Mouse (Mus musculus) forebrain, embryonic 16.5 days (tissue): Measurements from ENCODE around the gene Hmx3. TPM values are rescaled to one million over a fixed set of nuclear protein-coding genes. Genes with fewer than 3 reads are reported as not detected.

Experiments used
- ATAC-seq: fragments of 200-750 bp; cut with Nextera tagmentation; 2 replicates; pipeline ENCODE4 v1.8.0; 2017; ENCODE audit warnings: mild to moderate bottlenecking, moderate library complexity
- H3K27ac ChIP-seq: fragments of 300-500 bp; sonication (generic); 2 replicates; pipeline ENCODE4 v1.5.1; 2014; ENCODE audit warnings: low read length, control low read depth
- H3K27me3 ChIP-seq: fragments of 300-500 bp; sonication (generic); replicated peaks from 2 replicates; pipeline ENCODE4 v1.6.1; 2014; ENCODE audit warnings: low read length; ENCODE audit not compliant: control insufficient read depth, insufficient read depth
- H3K36me3 ChIP-seq: fragments of 300-500 bp; sonication (generic); 2 replicates; pipeline ENCODE4 v1.6.1; 2014; ENCODE audit not compliant: control insufficient read depth, insufficient read depth
- H3K4me1 ChIP-seq: fragments of 300-500 bp; sonication (generic); replicated peaks from 2 replicates; pipeline ENCODE4 v1.6.1; 2014; ENCODE audit warnings: low read length; ENCODE audit not compliant: control insufficient read depth, insufficient read depth
- H3K4me2 ChIP-seq: fragments of 300-500 bp; sonication (generic); 2 replicates; pipeline ENCODE4 v1.6.1; 2014; ENCODE audit warnings: mild to moderate bottlenecking, low read length, control low read depth
- H3K4me3 ChIP-seq: fragments of 300-500 bp; sonication (generic); replicated peaks from 2 replicates; pipeline ENCODE4 v1.5.1; 2014; ENCODE audit warnings: mild to moderate bottlenecking, low read length, control low read depth
- H3K9ac ChIP-seq: fragments of 300-500 bp; sonication (generic); replicated peaks from 2 replicates; pipeline ENCODE4 v1.6.1; 2014; ENCODE audit warnings: low read depth, low read length, control low read depth
- H3K9me3 ChIP-seq: fragments of 300-500 bp; sonication (generic); 2 replicates; pipeline ENCODE4 v1.6.1; 2016; ENCODE audit warnings: low read length; ENCODE audit not compliant: control insufficient read depth
- WGBS: fragments of 180-500 bp; shearing (Covaris S2); extraction: QIAGEN DNeasy Blood & Tissue Kit; methylation state at CpG from one replicate; pipeline ENCODE4 v1.1.7; 2014; 5-methylcytosine and 5-hydroxymethylcytosine counted together
- polyA plus RNA-seq: library from polyadenylated mRNA; unstranded; fragments of >200 nt; fragmentation: Nextera tagmentation; extraction: Ambion mirVana; gene quantifications from 2 replicates; pipeline ENCODE4 v1.2.1, GENCODE M21; 2015

The Hmx3 gene
- polyA plus RNA-seq = 0.16 and 0.52 TPM in 2 replicates

DNA sequence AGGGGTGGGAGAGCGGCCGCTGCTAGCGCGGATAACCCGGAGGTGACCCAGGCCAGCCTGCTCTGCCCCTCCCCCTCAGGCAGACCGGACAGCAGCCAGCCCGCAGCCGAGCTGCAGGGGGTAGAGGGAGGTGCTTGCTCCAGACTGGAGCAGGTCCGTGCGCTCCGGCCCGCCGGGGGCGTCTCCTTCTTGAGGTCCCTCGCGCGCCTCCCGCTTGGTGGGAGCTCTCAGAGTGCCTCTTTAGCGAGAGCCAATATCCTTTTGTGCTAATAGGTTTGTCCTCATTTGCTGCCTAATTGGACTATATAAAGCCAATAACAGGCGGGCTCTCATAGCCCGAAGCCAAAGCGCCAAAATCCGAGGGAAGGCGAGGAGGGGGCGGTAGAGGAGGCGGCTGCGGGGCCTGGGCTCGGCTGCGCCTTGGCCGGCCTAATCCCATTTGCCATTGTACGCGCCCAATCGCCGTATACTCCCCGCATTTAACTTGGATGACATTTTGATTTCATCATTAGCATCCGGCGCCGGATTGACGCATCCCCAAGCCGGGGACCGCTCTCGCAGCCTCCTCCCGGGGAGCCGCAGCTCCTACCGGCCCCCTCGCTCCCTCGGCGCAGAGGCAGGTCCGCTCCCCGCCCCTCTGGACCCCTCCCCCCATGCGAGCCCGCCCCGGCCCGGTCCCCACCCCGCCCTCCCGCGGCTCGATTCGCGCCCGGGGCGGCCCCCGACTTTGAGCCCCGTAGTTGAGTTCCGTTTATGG is at the start of gene Hmx3:
Gene Hmx3, plus strand, starts transcription at position 753 of the 757 bp plus-strand sequence.
- WGBS = under 1% methylated on average over 51 of the region's 65 CpGs
- no peak within 1 kb of the TSS for H3K27ac ChIP-seq

DNA sequence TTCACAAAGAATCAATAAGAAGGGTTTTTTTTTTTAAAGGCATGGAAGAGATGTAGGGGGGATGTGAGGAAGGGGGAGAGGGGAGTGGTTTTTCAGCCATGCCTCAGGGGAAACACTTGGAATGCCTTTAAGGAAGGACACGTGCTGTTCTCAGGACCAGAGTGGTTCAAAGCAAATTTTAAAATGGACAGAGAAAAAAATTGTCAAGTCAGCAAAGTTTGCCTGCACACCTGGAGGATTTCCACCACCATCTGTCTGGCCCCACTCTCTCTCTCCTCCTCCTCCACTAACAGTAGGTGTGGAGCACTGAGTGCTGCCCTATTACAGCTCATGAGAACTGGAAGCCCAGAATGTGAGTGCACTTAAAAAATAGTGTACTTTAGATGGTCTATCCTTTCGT is 38.9 kb upstream of the Hmx3 start:
- Histone ChIP-seq H3K9ac (no peak overlapping the region), H3K4me1 (no peaks in the 10 kb centered on the region), H3K27ac (no peak overlapping the region), H3K36me3 (no peaks in the 10 kb centered on the region), H3K4me3 (no peak overlapping the region), H3K4me2 (no peak overlapping the region), H3K27me3 (no peaks in the 10 kb centered on the region), H3K9me3 (no peaks in the 10 kb centered on the region)
- 81% methylated on average over 2 of the region's 2 CpGs for WGBS
- no peak for ATAC-seq

More for the DNA sequence above, at the start of gene Hmx3:
- no peak within 1 kb of the TSS for H3K9ac ChIP-seq
- H3K4me3 ChIP-seq = peak within 1 kb of the TSS; percentile 32
- H3K27me3 ChIP-seq = peaks cover 81% of the 10 kb centered on the region
- peak; percentile 61 for ATAC-seq
- H3K36me3 ChIP-seq = no peaks in the 10 kb centered on the region
- H3K4me1 ChIP-seq = peaks cover 21% of the 10 kb centered on the region
- peak within 1 kb of the TSS; percentile 43 for H3K4me2 ChIP-seq
- H3K9me3 ChIP-seq = no peaks in the 10 kb centered on the region

DNA sequence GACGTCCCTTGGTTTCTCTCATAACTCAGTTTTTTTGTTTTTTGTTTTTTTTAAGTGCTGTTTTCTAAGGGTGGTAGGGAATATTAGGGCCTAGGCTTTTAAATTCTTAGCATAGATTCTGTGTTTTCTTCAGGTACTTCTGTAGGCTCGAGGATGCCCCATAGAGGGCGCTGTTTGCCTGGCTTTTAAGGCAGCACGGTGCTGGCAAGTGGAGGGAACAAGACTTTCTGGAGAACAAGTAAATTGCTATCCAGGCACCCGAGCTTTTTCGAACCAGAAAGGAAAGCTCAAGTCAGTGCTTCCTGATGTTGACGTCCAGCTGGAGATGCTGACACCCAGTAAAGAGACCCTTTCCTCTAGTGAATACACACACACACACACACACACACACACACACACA is 2.7 kb upstream of the Hmx3 start:
- Histone ChIP-seq H3K36me3 (no peaks in the 10 kb centered on the region), H3K4me2 (no peak overlapping the region), H3K27me3 (peaks cover 76% of the 10 kb centered on the region), H3K27ac (no peak overlapping the region), H3K9me3 (no peaks in the 10 kb centered on the region), H3K9ac (no peak overlapping the region), H3K4me1 (peaks cover 21% of the 10 kb centered on the region), H3K4me3 (no peak overlapping the region)
- WGBS = under 1% methylated on average over 7 of the region's 7 CpGs
- peak; percentile 69 for ATAC-seq

DNA sequence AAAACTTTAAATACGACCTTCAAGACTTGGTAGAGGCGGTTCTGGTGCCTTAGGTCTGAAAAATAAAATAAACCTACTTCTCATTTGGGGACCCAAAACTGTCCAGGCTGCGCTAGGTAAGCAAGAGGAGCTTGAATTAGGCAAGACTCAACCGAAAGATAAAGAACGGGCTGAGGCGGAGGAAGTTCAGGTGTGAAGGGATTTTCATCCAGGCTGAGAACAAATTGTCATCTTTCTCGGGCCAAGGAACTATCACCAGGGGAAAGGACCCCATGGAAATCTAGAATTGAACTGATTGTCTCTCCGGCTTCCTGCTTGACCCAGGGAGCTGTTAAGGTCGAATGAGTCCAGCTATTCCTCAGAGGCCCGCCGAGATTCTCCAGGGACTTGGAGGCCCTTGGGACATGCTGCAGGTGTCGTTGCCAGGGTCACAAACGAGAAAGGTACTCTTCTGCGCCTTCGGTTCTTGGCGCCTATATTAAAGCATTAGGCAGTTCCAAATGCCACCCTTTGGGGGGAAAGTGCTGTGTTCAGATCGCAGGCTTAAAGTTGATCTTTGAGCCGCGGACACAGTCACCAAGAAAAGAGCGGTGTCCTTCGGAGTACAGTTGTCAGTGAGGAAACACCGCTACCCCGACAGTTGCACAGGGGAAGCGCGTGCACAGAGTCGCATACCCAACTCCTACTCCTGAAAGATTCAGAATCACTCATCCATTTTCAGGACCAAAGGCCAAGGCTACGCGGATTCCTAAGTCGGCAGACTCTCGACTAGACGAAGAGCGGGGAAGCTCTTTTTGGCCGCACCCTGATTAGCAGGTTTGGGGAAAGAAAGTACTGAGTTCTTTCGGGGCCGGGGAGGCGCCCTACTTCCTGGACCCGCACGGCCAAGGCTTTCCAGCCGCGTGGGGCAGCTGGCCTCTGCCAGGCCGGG is 1.2 kb upstream of the Hmx3 start:
- Histone ChIP-seq H3K4me2 (peak overlapping the region; percentile 43; the same call in 1 of the 2 replicates), H3K4me1 (peaks cover 21% of the 10 kb centered on the region), H3K4me3 (peak overlapping the region; percentile 4; the same call in 1 of the 2 replicates), H3K9me3 (no peaks in the 10 kb centered on the region), H3K27me3 (peaks cover 85% of the 10 kb centered on the region), H3K36me3 (no peaks in the 10 kb centered on the region), H3K27ac (no peak overlapping the region), H3K9ac (no peak overlapping the region)
- WGBS = 2% methylated on average over 41 of the region's 41 CpGs
- ATAC-seq = no peak

DNA sequence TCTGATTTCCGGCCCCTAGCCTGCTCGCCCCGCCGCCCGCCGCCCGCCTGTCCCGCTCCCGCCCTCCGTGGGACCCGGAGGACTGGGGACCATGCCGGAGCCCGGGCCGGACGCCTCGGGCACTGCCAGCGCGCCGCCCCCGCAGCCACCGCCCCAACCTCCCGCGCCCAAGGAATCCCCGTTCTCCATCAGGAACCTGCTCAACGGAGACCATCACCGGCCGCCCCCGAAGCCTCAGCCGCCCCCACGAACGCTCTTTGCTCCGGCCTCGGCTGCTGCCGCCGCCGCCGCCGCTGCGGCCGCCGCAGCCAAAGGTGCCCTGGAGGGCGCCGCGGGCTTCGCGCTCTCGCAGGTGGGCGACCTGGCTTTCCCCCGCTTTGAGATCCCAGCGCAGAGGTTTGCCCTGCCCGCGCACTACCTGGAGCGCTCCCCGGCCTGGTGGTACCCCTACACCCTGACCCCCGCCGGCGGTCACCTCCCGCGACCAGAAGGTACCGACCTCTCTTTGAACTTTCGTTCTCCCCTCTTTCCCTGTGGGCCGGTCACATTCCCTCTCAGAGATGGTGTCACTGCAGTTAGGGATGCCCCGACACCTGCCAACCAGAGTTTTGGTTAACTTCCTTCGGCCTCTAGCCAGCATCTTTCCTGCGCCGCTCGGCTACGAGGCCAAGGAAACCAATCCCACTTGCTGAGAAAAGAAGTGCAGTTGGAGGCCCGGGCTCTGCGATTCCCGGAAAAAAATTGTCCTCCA is 380 bp downstream of the Hmx3 start:
- Histone ChIP-seq H3K4me2 (peak overlapping the region; percentile 43), H3K27ac (no peak overlapping the region), H3K4me1 (peaks cover 21% of the 10 kb centered on the region), H3K36me3 (no peaks in the 10 kb centered on the region), H3K4me3 (peak overlapping the region; percentile 32), H3K27me3 (peaks cover 81% of the 10 kb centered on the region), H3K9me3 (no peaks in the 10 kb centered on the region), H3K9ac (no peak overlapping the region)
- under 1% methylated on average over 65 of the region's 71 CpGs for WGBS
- no peak; the same call in 1 of the 2 replicates for ATAC-seq

DNA sequence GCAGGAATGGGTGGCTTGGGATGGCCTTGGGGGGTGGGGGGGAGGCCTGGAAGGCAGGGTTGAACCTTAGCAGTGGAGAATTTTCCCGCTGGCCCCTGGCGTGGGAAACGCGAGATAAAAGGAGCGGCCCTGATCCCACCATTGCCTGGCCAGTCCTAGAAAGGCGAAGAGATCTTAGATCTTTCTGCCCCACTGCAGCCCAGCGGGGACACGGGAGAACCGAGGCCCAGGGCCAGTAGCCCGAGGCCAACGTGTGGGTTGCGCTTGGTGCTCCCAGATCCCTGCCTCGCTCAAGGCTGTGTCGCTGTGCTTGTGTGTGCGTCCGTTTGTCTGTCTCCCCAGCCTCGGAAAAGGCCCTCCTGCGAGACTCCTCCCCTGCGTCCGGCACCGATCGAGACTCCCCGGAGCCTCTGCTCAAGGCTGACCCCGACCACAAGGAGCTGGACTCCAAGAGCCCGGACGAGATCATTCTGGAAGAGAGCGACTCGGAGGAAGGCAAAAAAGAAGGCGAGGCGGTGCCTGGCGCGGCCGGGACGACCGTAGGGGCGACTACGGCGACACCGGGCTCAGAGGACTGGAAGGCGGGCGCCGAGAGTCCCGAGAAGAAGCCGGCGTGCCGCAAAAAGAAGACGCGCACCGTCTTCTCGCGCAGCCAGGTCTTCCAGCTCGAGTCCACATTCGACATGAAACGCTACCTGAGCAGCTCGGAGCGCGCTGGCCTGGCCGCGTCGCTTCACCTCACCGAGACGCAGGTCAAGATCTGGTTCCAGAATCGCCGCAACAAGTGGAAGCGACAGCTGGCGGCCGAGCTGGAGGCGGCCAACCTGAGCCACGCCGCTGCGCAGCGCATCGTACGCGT is 1.2 kb downstream of the Hmx3 start:
- no peak for ATAC-seq
- no peak overlapping the region for H3K27ac ChIP-seq
- WGBS = under 1% methylated on average over 71 of the region's 75 CpGs

DNA sequence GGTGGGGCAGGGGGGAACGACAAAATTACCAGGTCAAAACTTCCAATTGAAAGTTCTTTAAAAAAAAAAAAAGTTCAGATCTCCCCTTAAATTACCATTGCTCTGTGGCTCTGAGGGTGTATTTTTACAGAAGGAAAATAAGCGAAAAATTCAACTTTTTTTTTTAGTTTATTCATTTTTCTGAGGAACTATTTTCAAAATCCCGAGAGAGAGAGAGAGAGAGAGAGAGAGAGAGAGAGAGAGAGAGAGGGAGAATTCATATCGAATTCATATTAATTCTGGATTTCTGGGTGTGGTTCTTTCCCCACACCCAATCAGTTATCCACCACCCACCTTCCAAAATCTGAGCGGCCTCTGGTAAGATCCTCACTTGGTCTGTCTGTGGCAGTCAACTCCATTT is 2.2 kb downstream of the Hmx3 start:
- Histone ChIP-seq H3K27me3 (peaks cover 80% of the 10 kb centered on the region), H3K27ac (no peak overlapping the region), H3K36me3 (no peaks in the 10 kb centered on the region), H3K9me3 (no peaks in the 10 kb centered on the region), H3K4me2 (no peak overlapping the region), H3K4me3 (no peak overlapping the region), H3K9ac (no peak overlapping the region), H3K4me1 (peaks cover 21% of the 10 kb centered on the region)
- 2% methylated on average over 5 of the region's 5 CpGs for WGBS
- no peak for ATAC-seq

More for the DNA sequence above, 1.2 kb downstream of the Hmx3 start:
- Histone ChIP-seq H3K4me2 (no peak overlapping the region), H3K9ac (no peak overlapping the region), H3K27me3 (peaks cover 81% of the 10 kb centered on the region), H3K36me3 (no peaks in the 10 kb centered on the region), H3K4me3 (no peak overlapping the region), H3K9me3 (no peaks in the 10 kb centered on the region), H3K4me1 (peaks cover 21% of the 10 kb centered on the region)

DNA sequence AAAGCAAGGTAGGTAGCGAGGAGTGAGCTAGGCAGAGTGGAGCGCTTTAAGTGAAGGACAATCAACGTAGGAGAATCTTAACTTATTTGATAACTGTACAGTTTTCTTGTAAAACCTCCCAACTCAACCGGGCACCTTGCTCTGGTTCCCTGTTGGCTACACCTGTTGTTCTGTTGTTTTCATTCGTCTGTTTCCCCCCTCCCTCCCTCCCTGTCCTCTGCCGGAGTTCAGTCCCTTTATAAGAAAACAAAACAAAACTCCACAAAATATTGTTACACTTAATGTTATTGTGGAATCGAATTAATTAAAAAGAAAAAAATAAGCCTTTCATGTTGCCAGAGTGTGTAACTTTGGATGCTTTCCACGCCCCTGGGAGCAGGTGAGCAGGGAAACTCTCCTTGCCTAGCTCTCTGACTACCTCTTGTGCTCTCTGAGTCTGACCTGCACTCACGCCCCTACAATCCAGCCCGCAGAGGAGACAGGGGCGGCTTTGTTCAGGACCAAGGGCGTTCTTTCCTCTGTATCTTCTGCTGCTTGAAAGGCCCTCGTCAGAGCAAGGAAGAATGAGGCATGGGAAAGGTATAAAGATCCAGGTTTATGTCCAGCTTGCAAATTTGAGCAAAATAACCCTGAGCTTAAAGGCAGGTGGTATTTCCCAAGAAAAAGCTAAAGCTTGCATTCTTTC is 3.2 kb downstream of the Hmx3 start:
- Histone ChIP-seq H3K4me1 (peaks cover 21% of the 10 kb centered on the region), H3K36me3 (no peaks in the 10 kb centered on the region), H3K4me3 (no peak overlapping the region), H3K27me3 (peaks cover 80% of the 10 kb centered on the region), H3K27ac (no peak overlapping the region), H3K9ac (no peak overlapping the region), H3K4me2 (no peak overlapping the region), H3K9me3 (no peaks in the 10 kb centered on the region)
- no peak for ATAC-seq
- WGBS = 1% methylated on average over 13 of the region's 13 CpGs
